Mouse (Mus musculus) stomach, postnatal 0 days (tissue): Measurements from ENCODE around the gene Six2.

Experiments used
- CTCF ChIP-seq: IDR thresholded peaks from 2 replicates; pipeline ENCODE4 v1.5.1; 2016; ENCODE audit warnings: antibody characterized with exemption, low read depth, mild to moderate bottlenecking, moderate library complexity
- EP300 ChIP-seq: optimal IDR thresholded peaks from 2 replicates; pipeline ENCODE3; 2016; ENCODE audit warnings: antibody characterized with exemption

- no peak for TF ChIP-seq CTCF
- no peak for TF ChIP-seq EP300
Measured at GRCm38 (mm10) chr17:85685689-85686281, 2.3 kb downstream of the Six2 start.
